ENCODE assay signal across 26 mouse cellular contexts in the genomic region with DNA sequence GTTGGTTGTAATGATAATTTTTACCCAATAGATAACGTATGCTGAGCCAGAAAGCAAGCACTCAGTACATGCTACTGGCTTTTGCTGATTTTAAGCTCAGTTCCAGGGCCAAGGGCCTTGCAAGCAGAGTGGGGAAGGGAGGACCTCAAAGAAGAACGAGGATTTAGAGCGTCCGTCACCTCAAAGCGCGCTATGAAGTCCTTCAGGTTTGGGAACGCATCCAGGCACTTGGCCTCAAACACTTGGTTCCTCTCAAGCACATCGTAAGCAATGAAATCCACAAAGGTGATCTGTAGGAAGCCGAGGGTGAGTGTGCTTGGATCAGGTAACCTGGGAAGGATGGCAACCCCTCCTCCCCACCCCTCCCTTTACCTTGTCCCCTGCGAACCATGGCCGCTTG. TPM values are rescaled to one million over a fixed set of nuclear protein-coding genes. Genes with fewer than 3 reads are reported as not detected.
DNase-seq lines count a peak whose midpoint lies in the region; ATAC-seq and TF ChIP-seq lines count a peak whose summit lies in the region.
"Had no signal": no experiment of that assay in that cellular context is flagged by ENCODE, and none has a peak within 500 bp of the region (broad histone marks: within the 10 kb centered on the region; RNA-seq: fewer than 3 reads in every experiment).

No protein-coding gene starts in this region.

- no peak for ATAC-seq in stomach, embryonic 16.5 days (ENCODE audit: insufficient read depth, low FRiP score)
- ATAC-seq in stomach, postnatal 0 days (ENCODE audit: low FRiP score, low TSS enrichment), result no peak
- no peak for ATAC-seq in liver, postnatal 0 days
- ATAC-seq: activated CD4-positive, CD25-positive, alpha-beta regulatory T cell, adult 4 months; forebrain, embryonic 16.5 days had no signal

- no peaks in the 10 kb centered on the region for H3K36me3 ChIP-seq in stomach, embryonic 16.5 days (ENCODE audit: control insufficient read depth, insufficient read depth, low read length)
- H3K36me3 ChIP-seq in stomach, postnatal 0 days (ENCODE audit: control insufficient read depth, insufficient read depth, low read length), result no peaks in the 10 kb centered on the region
- no peaks in the 10 kb centered on the region for H3K36me3 ChIP-seq in liver, postnatal 0 days (replicated peaks; ENCODE audit: insufficient read depth, low read length)
- H3K36me3 ChIP-seq: embryonic facial prominence, embryonic 12.5 days; forebrain, embryonic 12.5 days; heart, embryonic 12.5 days; hindbrain, embryonic 10.5 days had no signal

- H3K9me3 ChIP-seq in stomach, embryonic 16.5 days (replicated peaks; ENCODE audit: control insufficient read depth, low read length), result no peaks in the 10 kb centered on the region
- no peaks in the 10 kb centered on the region for H3K9me3 ChIP-seq in stomach, postnatal 0 days (ENCODE audit: control insufficient read depth, low read length)
- no peaks in the 10 kb centered on the region for H3K9me3 ChIP-seq in liver, postnatal 0 days (ENCODE audit: low read length)
- H3K9me3 ChIP-seq: embryonic facial prominence, embryonic 12.5 days; forebrain, embryonic 12.5 days; heart, embryonic 12.5 days; hindbrain, embryonic 10.5 days had no signal

- 86% methylated on average over 11 of the region's 11 CpGs for WGBS in stomach, embryonic 16.5 days
- 83% methylated on average over 11 of the region's 11 CpGs for WGBS in stomach, postnatal 0 days
- 83% methylated on average over 11 of the region's 11 CpGs for WGBS in liver, postnatal 0 days (ENCODE audit: insufficient replicate concordance)

- DNase-seq in gastrocnemius, postnatal 14 days, result peak; percentile 3
- no peak for DNase-seq in gastrocnemius, adult 8-10 months (ENCODE audit: low spot score in 2 of 2)
- no peak for DNase-seq in stomach, postnatal 0 days (ENCODE audit: low spot score)
- peak; percentile 58 for DNase-seq in lung, postnatal 36 days
- no peak for DNase-seq in liver, postnatal 0 days
- DNase-seq in ovary, postnatal 36 days (ENCODE audit: low spot score), result no peak
- DNase-seq: adrenal gland, adult 2 months; cerebellum, adult 11-12 months; cerebellum, adult 9-10 months; cerebellum, postnatal 25 days; gastrocnemius, postnatal 25 days had no signal

- TF ChIP-seq CTCF in stomach, postnatal 0 days (IDR thresholded peaks at IDR 0.05; ENCODE audit: low read depth), result no peak
- TF ChIP-seq CTCF in liver, postnatal 0 days (IDR thresholded peaks at IDR 0.05; ENCODE audit: low read depth), result no peak

- no peak overlapping the region for H3K4me2 ChIP-seq in stomach, embryonic 16.5 days (ENCODE audit: low read depth, low read length)
- no peak overlapping the region for H3K4me2 ChIP-seq in stomach, postnatal 0 days (replicated peaks; ENCODE audit: low read depth)
- no peak overlapping the region for H3K4me2 ChIP-seq in liver, postnatal 0 days (ENCODE audit: low read depth, low read length)
- H3K4me2 ChIP-seq: embryonic facial prominence, embryonic 12.5 days; forebrain, embryonic 12.5 days; heart, embryonic 12.5 days; hindbrain, embryonic 14.5 days had no signal

- H3K4me3 ChIP-seq in stomach, embryonic 16.5 days (replicated peaks; ENCODE audit: low read length), result no peak overlapping the region
- H3K4me3 ChIP-seq in stomach, postnatal 0 days (ENCODE audit: low read depth, low read length), result no peak overlapping the region
- no peak overlapping the region for H3K4me3 ChIP-seq in liver, postnatal 0 days (ENCODE audit: low read depth, low read length)
- H3K4me3 ChIP-seq: embryonic facial prominence, embryonic 12.5 days; forebrain, embryonic 12.5 days; heart, embryonic 12.5 days; hindbrain, embryonic 10.5 days had no signal

- H3K9ac ChIP-seq in stomach, embryonic 16.5 days (ENCODE audit: low read length), result peak overlapping the region; percentile 10; the same call in 1 of the 2 replicates
- no peak overlapping the region for H3K9ac ChIP-seq in stomach, postnatal 0 days (ENCODE audit: low read length)
- no peak overlapping the region for H3K9ac ChIP-seq in liver, postnatal 0 days (replicated peaks)
- H3K9ac ChIP-seq: embryonic facial prominence, embryonic 12.5 days; forebrain, embryonic 12.5 days; heart, embryonic 12.5 days; hindbrain, embryonic 14.5 days had no signal

- peaks cover 6% of the 10 kb centered on the region; the same call in 1 of the 2 replicates for H3K4me1 ChIP-seq in stomach, embryonic 16.5 days (ENCODE audit: control insufficient read depth, insufficient read depth, low read length)
- H3K4me1 ChIP-seq in stomach, postnatal 0 days (replicated peaks; ENCODE audit: control insufficient read depth, insufficient read depth), result no peaks in the 10 kb centered on the region
- H3K4me1 ChIP-seq in liver, postnatal 0 days (ENCODE audit: insufficient read depth), result peaks cover 13% of the 10 kb centered on the region

- no peak for TF ChIP-seq EP300 in stomach, postnatal 0 days (optimal IDR thresholded peaks at IDR 0.05)
- TF ChIP-seq EP300 in liver, postnatal 0 days (IDR thresholded peaks at IDR 0.05; ENCODE audit: low read depth), result no peak

- H3K27ac ChIP-seq in stomach, embryonic 16.5 days (ENCODE audit: low read length), result no peak overlapping the region
- no peak overlapping the region for H3K27ac ChIP-seq in stomach, postnatal 0 days (replicated peaks)
- no peak overlapping the region for H3K27ac ChIP-seq in liver, postnatal 0 days (ENCODE audit: low read depth)
- H3K27ac ChIP-seq: embryonic facial prominence, embryonic 12.5 days; forebrain, embryonic 12.5 days; hindbrain, embryonic 10.5 days; hindbrain, embryonic 14.5 days had no signal

- no peaks in the 10 kb centered on the region for H3K27me3 ChIP-seq in stomach, embryonic 16.5 days (ENCODE audit: control insufficient read depth, insufficient read depth, low read length)
- H3K27me3 ChIP-seq in stomach, postnatal 0 days (ENCODE audit: control insufficient read depth, insufficient read depth, low read length), result no peaks in the 10 kb centered on the region
- no peaks in the 10 kb centered on the region for H3K27me3 ChIP-seq in liver, postnatal 0 days (ENCODE audit: insufficient read depth, low read length)
- H3K27me3 ChIP-seq: CH12.LX; embryonic facial prominence, embryonic 12.5 days; Patski had no signal

- intact Hi-C loops in gastrocnemius, postnatal 14 days (cut with DNase I; ENCODE audit: low total_unique reads), result no loop called here

RNA-seq across cellular contexts. Expression of gene Gstm7, which starts 2.9 kb away (rescaled TPM):
- 10 to 100 TPM; 14.4 to 15.3 TPM for total RNA-seq in gastrocnemius, postnatal 14 days (2021)
- total RNA-seq in gastrocnemius, adult 8-10 months (2022), result 10 to 100 TPM in 2 of 4 experiments, 1 to 10 TPM in 2; 7.4 to 17.1 (median 10.1) TPM
- 24.7 and 24.8 TPM in 2 replicates for polyA plus RNA-seq in stomach, embryonic 16.5 days (2015; fragmentation: Nextera tagmentation; extraction: Ambion mirVana)
- polyA plus RNA-seq in stomach, postnatal 0 days (2015; fragmentation: Nextera tagmentation; extraction: Ambion mirVana), result 12.4 and 15.9 TPM in 2 replicates
- polyA plus RNA-seq in liver, postnatal 0 days (2015; fragmentation: Nextera tagmentation; extraction: Ambion mirVana), result 39.2 and 42.2 TPM in 2 replicates
- total RNA-seq: CH12.LX had no signal

RNA-seq across cellular contexts. Expression of gene Gstm6, which starts 14.9 kb away (rescaled TPM):
- total RNA-seq in gastrocnemius, postnatal 14 days (2021), result 1 to 10 TPM in 1 of 2 experiments, under 1 TPM in 1; 0.95 to 1.0 TPM
- under 1 TPM in 3 of 4 experiments, not detected in 1; 0.44 to 0.92 (median 0.67) TPM for total RNA-seq in gastrocnemius, adult 8-10 months (2022)
- polyA plus RNA-seq in stomach, embryonic 16.5 days (2015; fragmentation: Nextera tagmentation; extraction: Ambion mirVana), result 10.4 and 11.2 TPM in 2 replicates
- polyA plus RNA-seq in stomach, postnatal 0 days (2015; fragmentation: Nextera tagmentation; extraction: Ambion mirVana), result 13.7 and 15.8 TPM in 2 replicates
- 17.2 and 18.0 TPM in 2 replicates for polyA plus RNA-seq in liver, postnatal 0 days (2015; fragmentation: Nextera tagmentation; extraction: Ambion mirVana)
- total RNA-seq: granulocyte monocyte progenitor cell, adult 5-6 weeks had no signal
- polyA plus RNA-seq: activated CD4-positive, CD25-positive, alpha-beta regulatory T cell, adult 4 months had no signal

RNA-seq across cellular contexts. Expression of gene Gstm5, which starts 33.1 kb away (rescaled TPM):
- total RNA-seq in gastrocnemius, postnatal 14 days (2021), result 10 to 100 TPM; 58.5 to 60.1 TPM
- 10 to 100 TPM; 86.8 to 93.3 (median 88.1) TPM for total RNA-seq in gastrocnemius, adult 8-10 months (2022)
- 131 and 144 TPM in 2 replicates for polyA plus RNA-seq in stomach, embryonic 16.5 days (2015; fragmentation: Nextera tagmentation; extraction: Ambion mirVana)
- polyA plus RNA-seq in stomach, postnatal 0 days (2015; fragmentation: Nextera tagmentation; extraction: Ambion mirVana), result 249 and 273 TPM in 2 replicates
- 126 and 134 TPM in 2 replicates for polyA plus RNA-seq in liver, postnatal 0 days (2015; fragmentation: Nextera tagmentation; extraction: Ambion mirVana)
- polyA plus RNA-seq: activated CD4-positive, CD25-positive, alpha-beta regulatory T cell, adult 4 months had no signal

RNA-seq across cellular contexts. Expression of gene Gstm3, which starts 40.4 kb away (rescaled TPM):
- total RNA-seq in gastrocnemius, postnatal 14 days (2021), result not detected
- total RNA-seq in gastrocnemius, adult 8-10 months (2022), result not detected
- polyA plus RNA-seq in stomach, embryonic 16.5 days (2015; fragmentation: Nextera tagmentation; extraction: Ambion mirVana), result 63.5 and 80.8 TPM in 2 replicates
- polyA plus RNA-seq in stomach, postnatal 0 days (2015; fragmentation: Nextera tagmentation; extraction: Ambion mirVana), result 53.8 and 54.0 TPM in 2 replicates
- polyA plus RNA-seq in liver, postnatal 0 days (2015; fragmentation: Nextera tagmentation; extraction: Ambion mirVana), result 1.9 and 2.0 TPM in 2 replicates
- total RNA-seq: adrenal gland, adult 2 months; CH12.LX; gastrocnemius, postnatal 25 days; granulocyte monocyte progenitor cell, adult 5-6 weeks; heart, adult 8-10 months; heart, postnatal 25 days had no signal
- polyA plus RNA-seq: activated CD4-positive, CD25-positive, alpha-beta regulatory T cell, adult 4 months; cortical plate, adult 2 months; embryonic facial prominence, embryonic 12.5 days; forebrain, embryonic 12.5 days; forebrain, embryonic 16.5 days; frontal cortex, adult 2 months; heart, embryonic 12.5 days; hindbrain, embryonic 10.5 days; hindbrain, embryonic 14.5 days; Patski had no signal

RNA-seq across cellular contexts. Expression of gene Eps8l3, which starts 51.7 kb away (rescaled TPM):
- total RNA-seq in gastrocnemius, postnatal 14 days (2021), result not detected
- total RNA-seq in gastrocnemius, adult 8-10 months (2022), result not detected
- polyA plus RNA-seq in stomach, embryonic 16.5 days (2015; fragmentation: Nextera tagmentation; extraction: Ambion mirVana), result 33.0 and 35.9 TPM in 2 replicates
- 29.2 and 29.8 TPM in 2 replicates for polyA plus RNA-seq in stomach, postnatal 0 days (2015; fragmentation: Nextera tagmentation; extraction: Ambion mirVana)
- polyA plus RNA-seq in liver, postnatal 0 days (2015; fragmentation: Nextera tagmentation; extraction: Ambion mirVana), result not detected in 2 replicates
- total RNA-seq: adrenal gland, adult 2 months; CH12.LX; gastrocnemius, postnatal 25 days; granulocyte monocyte progenitor cell, adult 5-6 weeks; heart, adult 8-10 months; heart, postnatal 25 days had no signal
- polyA plus RNA-seq: activated CD4-positive, CD25-positive, alpha-beta regulatory T cell, adult 4 months; adrenal gland, adult 2 months; cortical plate, adult 2 months; embryonic facial prominence, embryonic 12.5 days; forebrain, embryonic 12.5 days; forebrain, embryonic 16.5 days; frontal cortex, adult 2 months; hindbrain, embryonic 10.5 days; hindbrain, embryonic 14.5 days; Patski had no signal

Comparison
In these comparisons a context has a peak if more than half of its experiments do, and no peak if none do; other contexts are left out.
1. DNase-seq: peak in gastrocnemius, postnatal 14 days (single experiment) and lung, postnatal 36 days (single experiment); none in gastrocnemius, adult 8-10 months (0 of 2), stomach, postnatal 0 days (single experiment), liver, postnatal 0 days (single experiment) and ovary, postnatal 36 days (single experiment).